Mouse (Mus musculus) CH12.LX (cell line): ENCODE data around the gene Rs1. TPM values are rescaled to one million over a fixed set of nuclear protein-coding genes. Genes with fewer than 3 reads are reported as not detected.

Source experiments
- DNase-seq: peaks from one replicate; pipeline ENCODE4 v3.0.0-alpha.2; 2013; ENCODE audit errors: extremely low read depth
- H3K27ac ChIP-seq: 2 replicates; pipeline ENCODE4 v1.5.1; 2012; ENCODE audit warnings: low read depth, mild to moderate bottlenecking, control low read depth, moderate library complexity; ENCODE audit not compliant: insufficient read depth
- H3K27me3 ChIP-seq: replicated peaks from 2 replicates; pipeline ENCODE3; 2012; ENCODE audit warnings: inconsistent platforms
- H3K36me3 ChIP-seq, 2 experiments: replicated peaks in 1 of 2; 2 replicates each; pipeline versions ENCODE3 to v1.6.1; 2012; ENCODE audit warnings: inconsistent platforms in 1 of 2, low read length in 1 of 2, mild to moderate bottlenecking in 1 of 2, mixed read lengths in 1 of 2, moderate library complexity in 1 of 2; ENCODE audit not compliant: control insufficient read depth in 1 of 2, insufficient read depth in 1 of 2
- H3K4me1 ChIP-seq, 2 experiments: 2 replicates each; pipeline ENCODE4 v1.6.1; 2012; ENCODE audit warnings: inconsistent platforms in 1 of 2, moderate library complexity in 1 of 2; ENCODE audit not compliant: insufficient read depth in 2 of 2, control insufficient read depth in 1 of 2
- H3K4me2 ChIP-seq: 2 replicates; pipeline ENCODE4 v1.6.1; 2012; ENCODE audit warnings: low read depth, mild to moderate bottlenecking, control low read depth; ENCODE audit not compliant: poor library complexity, insufficient read depth, severe bottlenecking
- H3K4me3 ChIP-seq, 3 experiments: fragments of 150-350 bp in 1 of 3; sonication (generic) in 1 of 3; replicated peaks in 1 of 3; 2 replicates each; pipeline versions ENCODE3 to v1.5.1; 2011 to 2012; ENCODE audit warnings: low read depth in 2 of 3, low read length in 2 of 3, mild to moderate bottlenecking in 2 of 3, moderate library complexity in 2 of 3, control low read depth in 1 of 3, improper control_type of control experiment in 1 of 3, inconsistent platforms in 1 of 3, mixed read lengths in 1 of 3; ENCODE audit not compliant: poor library complexity in 1 of 3
- H3K79me2 ChIP-seq: replicated peaks from 2 replicates; pipeline ENCODE4 v1.6.1; 2012; ENCODE audit warnings: mild to moderate bottlenecking, moderate library complexity; ENCODE audit not compliant: control insufficient read depth, poor library complexity, insufficient read depth, severe bottlenecking; ENCODE audit errors: extremely low read depth
- H3K9ac ChIP-seq: 2 replicates; pipeline ENCODE4 v1.6.1; 2012; ENCODE audit warnings: low read depth, mild to moderate bottlenecking, control low read depth, moderate library complexity; ENCODE audit not compliant: insufficient read depth
- H3K9me3 ChIP-seq: replicated peaks from 2 replicates; pipeline ENCODE3; 2012; ENCODE audit warnings: low read length, inconsistent platforms, mixed read lengths
- CHD1 ChIP-seq: IDR thresholded peaks from 2 replicates; pipeline ENCODE4 v1.6.1; 2012; ENCODE audit warnings: low read depth, low read length, improper control_type of control experiment, inconsistent platforms
- CHD2 ChIP-seq: IDR thresholded peaks from 2 replicates; pipeline ENCODE4 v1.6.1; 2011; ENCODE audit warnings: low read length, improper control_type of control experiment
- CTCF ChIP-seq, 2 experiments: IDR thresholded peaks in 1 of 2; conservative IDR thresholded peaks in 1 of 2; 2 replicates each; pipeline ENCODE4 v1.5.1; 2011 to 2012; ENCODE audit warnings: low read depth in 2 of 2, low read length in 2 of 2, improper control_type of control experiment in 1 of 2, inconsistent platforms in 1 of 2, mild to moderate bottlenecking in 1 of 2, moderate library complexity in 1 of 2
- E2F4 ChIP-seq: IDR thresholded peaks from 2 replicates; pipeline ENCODE4 v1.6.1; 2011; ENCODE audit warnings: low read depth, low read length, improper control_type of control experiment; ENCODE audit not compliant: insufficient replicate concordance
- EP300 ChIP-seq: IDR thresholded peaks from 2 replicates; pipeline ENCODE4 v1.6.1; 2011; ENCODE audit warnings: low read length, improper control_type of control experiment
- ETS1 ChIP-seq: conservative IDR thresholded peaks from 2 replicates; pipeline ENCODE4 v1.6.1; 2012; ENCODE audit warnings: low read depth, mild to moderate bottlenecking, inconsistent platforms, low read length, improper control_type of control experiment, moderate library complexity
- HCFC1 ChIP-seq: IDR thresholded peaks from 2 replicates; pipeline ENCODE4 v1.6.1; 2012; ENCODE audit warnings: low read depth, mild to moderate bottlenecking, inconsistent platforms, low read length, improper control_type of control experiment
- IRF4 ChIP-seq: IDR thresholded peaks from 2 replicates; pipeline ENCODE4 v1.6.1; 2014; ENCODE audit warnings: low read depth, mild to moderate bottlenecking, inconsistent platforms, low read length, improper control_type of control experiment
- KAT2A ChIP-seq: IDR thresholded peaks from 2 replicates; pipeline ENCODE4 v1.6.1; 2012; ENCODE audit warnings: low read length, improper control_type of control experiment, inconsistent platforms; ENCODE audit not compliant: insufficient replicate concordance
- MAX ChIP-seq: IDR thresholded peaks from 2 replicates; pipeline ENCODE4 v1.6.1; 2011; ENCODE audit warnings: low read length, improper control_type of control experiment
- MEF2A ChIP-seq: IDR thresholded peaks from 2 replicates; pipeline ENCODE4 v1.6.1; 2014; ENCODE audit warnings: low read depth, mild to moderate bottlenecking, inconsistent platforms, low read length, improper control_type of control experiment, borderline replicate concordance
- MYC ChIP-seq: IDR thresholded peaks from 2 replicates; pipeline ENCODE4 v1.6.1; 2011; ENCODE audit warnings: low read depth, mild to moderate bottlenecking, improper control_type of control experiment, low read length
- NELFE ChIP-seq: IDR thresholded peaks from 2 replicates; pipeline ENCODE4 v1.6.1; 2011; ENCODE audit warnings: low read depth, low read length, improper control_type of control experiment
- NRF1 ChIP-seq: IDR thresholded peaks from 2 replicates; pipeline ENCODE4 v1.6.1; 2014; ENCODE audit warnings: low read depth, mild to moderate bottlenecking, inconsistent platforms, low read length, improper control_type of control experiment, moderate library complexity
- PAX5 ChIP-seq: IDR thresholded peaks from 2 replicates; pipeline ENCODE4 v1.6.1; 2012; ENCODE audit warnings: low read length, inconsistent platforms, mixed read lengths
- POLR2A ChIP-seq: IDR thresholded peaks from 2 replicates; pipeline ENCODE4 v1.6.1; 2011; ENCODE audit warnings: low read depth, mild to moderate bottlenecking, improper control_type of control experiment, low read length
- POLR2AphosphoS2 ChIP-seq: IDR thresholded peaks from 2 replicates; pipeline ENCODE4 v1.6.1; 2011; ENCODE audit warnings: low read depth, low read length, improper control_type of control experiment
- SIN3A ChIP-seq: IDR thresholded peaks from 2 replicates; pipeline ENCODE4 v1.6.1; 2012; ENCODE audit warnings: low read length, improper control_type of control experiment, inconsistent platforms
- SMC3 ChIP-seq: IDR thresholded peaks from 2 replicates; pipeline ENCODE4 v1.6.1; 2011; ENCODE audit warnings: low read depth, low read length, improper control_type of control experiment
- TBP ChIP-seq: conservative IDR thresholded peaks from 2 replicates; pipeline ENCODE4 v1.6.1; 2011; ENCODE audit warnings: low read depth, low read length, improper control_type of control experiment
- USF1 ChIP-seq: IDR thresholded peaks from 2 replicates; pipeline ENCODE4 v1.6.1; 2014; ENCODE audit warnings: low read depth, mild to moderate bottlenecking, inconsistent platforms, low read length, improper control_type of control experiment
- USF2 ChIP-seq: conservative IDR thresholded peaks from 2 replicates; pipeline ENCODE4 v1.6.1; 2011; ENCODE audit warnings: low read depth, low read length, improper control_type of control experiment
- ZKSCAN1 ChIP-seq: IDR thresholded peaks from 2 replicates; pipeline ENCODE4 v1.6.1; 2012; ENCODE audit warnings: low read depth, inconsistent platforms, low read length, improper control_type of control experiment, borderline replicate concordance
- ZMIZ1 ChIP-seq: IDR thresholded peaks from 2 replicates; pipeline ENCODE4 v1.6.1; 2012; ENCODE audit warnings: low read depth, mild to moderate bottlenecking, inconsistent platforms, low read length, improper control_type of control experiment
- ZNF384 ChIP-seq: IDR thresholded peaks from 2 replicates; pipeline ENCODE4 v1.6.1; 2012; ENCODE audit warnings: low read depth, low read length, improper control_type of control experiment, inconsistent platforms
- dilution Hi-C: fragments of 300-500 bp; cut with MboI; formaldehyde crosslinking; loops from 2 replicates; pipeline ENCODE4 v1.14.3; 2020; ENCODE audit warnings: low sequenced_read_pairs; ENCODE audit not compliant: extremely low pct_unique_long_range_greater_than_20kb, extremely low pct_ligation_motif_present
- in situ Hi-C: fragments of 300-500 bp; cut with MboI; formaldehyde crosslinking; loops from 3 replicates; pipeline ENCODE4 v1.14.3; 2019; ENCODE audit warnings: low sequenced_read_pairs, low pct_ligation_motif_present, low pct_unique_long_range_greater_than_20kb, mixed read lengths
- polyA plus RNA-seq: library from polyadenylated mRNA; unstranded; fragments of >175 nt; gene quantifications from 2 replicates; pipeline ENCODE4 v1.2.1, GENCODE M21; 2012; ENCODE audit warnings: low read depth; ENCODE audit not compliant: insufficient read length
- total RNA-seq, 2 experiments: library from RNA; depleted of rRNA; stranded (reverse); fragments of 300-350 nt in 1 of 2; fragments of >200 nt in 1 of 2; gene quantifications; 2 replicates each; pipeline ENCODE4 v1.2.3; 2012 to 2014

Gene Rs1
- total and polyA plus RNA-seq, 3 experiments, result not detected

- no peak for DNase-seq
- no peak overlapping the region for H3K27ac ChIP-seq
- no peak for TF ChIP-seq TBP
- TF ChIP-seq, all 38 proteins: peak for 0
- Histone ChIP-seq H3K4me2 (no peak overlapping the region), H3K9me3 (no peaks in the 10 kb centered on the region), H3K36me3 (no peaks in the 10 kb centered on the region), H3K79me2 (no peaks in the 10 kb centered on the region), H3K4me3 (no peak overlapping the region), H3K27me3 (no peaks in the 10 kb centered on the region), H3K9ac (no peak overlapping the region), H3K4me1 (0 out of 4 replicates have a peak, but pooled peaks cover 2 to 4% of the 10 kb centered on the region in 2 experiments)
- in situ Hi-C loops (no loop called here), dilution Hi-C loops (no loop called here)
Observed at GRCm38 (mm10) chrX:160748653-160749052, 19.2 kb upstream of the Rs1 start.

GRCm38 (mm10) chrX:160750808-160751207, 17.0 kb upstream of the Rs1 start:
- Histone ChIP-seq H3K79me2 (no peaks in the 10 kb centered on the region), H3K4me2 (no peak overlapping the region), H3K4me1 (0 out of 4 replicates have a peak, but pooled peaks cover 2 to 4% of the 10 kb centered on the region in 2 experiments), H3K9ac (no peak overlapping the region), H3K36me3 (no peaks in the 10 kb centered on the region), H3K9me3 (no peaks in the 10 kb centered on the region), H3K4me3 (no peak overlapping the region), H3K27me3 (no peaks in the 10 kb centered on the region), H3K27ac (no peak overlapping the region)
- dilution Hi-C loops (no loop called here), in situ Hi-C loops (no loop called here)
- DNase-seq, result no peak
- TF ChIP-seq PAX5 (no peak), NELFE (no peak), HCFC1 (no peak), TBP (no peak), EP300 (no peak), E2F4 (no peak), KAT2A (no peak), MAX (no peak), ZKSCAN1 (no peak), MYC (no peak), CHD2 (no peak)

GRCm38 (mm10) chrX:160765389-160766232, 2.2 kb upstream of the Rs1 start:
- Histone ChIP-seq H3K4me1 (0 out of 4 replicates have a peak, but pooled peaks cover 0 to 5% of the 10 kb centered on the region in 2 experiments), H3K27ac (no peak overlapping the region), H3K27me3 (no peaks in the 10 kb centered on the region), H3K36me3 (no peaks in the 10 kb centered on the region), H3K9ac (peak overlapping the region; percentile 26; the same call in 1 of the 2 replicates), H3K79me2 (no peaks in the 10 kb centered on the region), H3K9me3 (no peaks in the 10 kb centered on the region), H3K4me2 (peak overlapping the region; percentile 71; the same call in 1 of the 2 replicates), H3K4me3 (peak overlapping the region; percentile 45 to 64 (median 56))
- DNase-seq, result peak; percentile 79
- in situ Hi-C loops, result no loop called here
- dilution Hi-C loops, result no loop called here
- no peak for TF ChIP-seq ZNF384
- TF ChIP-seq NRF1, result peak; percentile 61
- no peak for TF ChIP-seq CHD2
- TF ChIP-seq USF1, result no peak
- TF ChIP-seq USF2, result no peak
- no peak for TF ChIP-seq ZMIZ1
- TF ChIP-seq SIN3A, result no peak
- TF ChIP-seq NELFE, result no peak
- no peak for TF ChIP-seq CHD1
- no peak for TF ChIP-seq HCFC1
- no peak for TF ChIP-seq SMC3
- no peak for TF ChIP-seq MEF2A
- no peak for TF ChIP-seq ZKSCAN1
- TF ChIP-seq IRF4, result no peak
- no peak; the same call in 1 of the 2 replicates for TF ChIP-seq KAT2A
- no peak for TF ChIP-seq POLR2AphosphoS2
- TF ChIP-seq POLR2A, result no peak
- TF ChIP-seq CTCF (conservative IDR thresholded peaks at IDR 0.05 in 1 of 2, IDR thresholded peaks at IDR 0.05 in 1 of 2; ENCODE audit: low read depth in 2 of 2, low read length in 2 of 2), result no peak
- no peak for TF ChIP-seq ETS1
